Mouse (Mus musculus) stomach, postnatal 0 days (tissue): ENCODE results near the gene Igf2bp2.

Source experiments
- CTCF ChIP-seq: IDR thresholded peaks from 2 replicates; pipeline ENCODE4 v1.5.1; 2016; ENCODE audit warnings: antibody characterized with exemption, low read depth, mild to moderate bottlenecking, moderate library complexity
- EP300 ChIP-seq: optimal IDR thresholded peaks from 2 replicates; pipeline ENCODE3; 2016; ENCODE audit warnings: antibody characterized with exemption

DNA sequence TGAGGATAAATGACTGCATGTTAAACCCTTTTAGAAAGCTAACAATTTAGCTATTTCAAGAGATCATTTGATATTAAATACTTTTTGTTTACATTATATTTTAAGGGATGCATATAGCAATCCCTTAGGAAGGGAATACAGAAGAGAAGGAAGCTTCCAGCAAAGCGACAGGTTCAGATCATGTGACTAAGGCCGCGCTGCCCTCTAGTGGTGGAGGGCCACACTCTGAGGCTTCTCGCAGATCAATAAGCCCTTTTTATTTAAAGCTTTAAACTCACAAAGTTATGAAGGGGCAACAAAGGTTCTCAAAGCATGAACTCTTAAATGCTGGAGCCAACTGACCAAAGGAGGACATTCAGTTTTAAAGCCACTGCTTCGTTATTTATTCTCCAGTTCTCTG lies 39.4 kb downstream of the Igf2bp2 start:
- peak; percentile 81 for TF ChIP-seq CTCF
- TF ChIP-seq EP300: no peak
